Mouse (Mus musculus) kidney, embryonic 16.5 days (tissue): ENCODE results near the gene Tlk2. TPM values are rescaled to one million over a fixed set of nuclear protein-coding genes. Genes with fewer than 3 reads are reported as not detected.

Source experiments
- ATAC-seq: fragments of 200-750 bp; cut with Nextera tagmentation; 2 replicates; pipeline ENCODE4 v1.8.0; 2017; ENCODE audit warnings: moderate TSS enrichment; ENCODE audit not compliant: low FRiP score, low TSS enrichment
- H3K27ac ChIP-seq: fragments of 300-500 bp; sonication (generic); 2 replicates; pipeline ENCODE4 v1.5.1; 2014; ENCODE audit warnings: low read length
- H3K27me3 ChIP-seq: fragments of 300-500 bp; sonication (generic); 2 replicates; pipeline ENCODE4 v1.6.1; 2014; ENCODE audit warnings: low read length, control low read depth, mixed read lengths; ENCODE audit not compliant: insufficient read depth
- H3K36me3 ChIP-seq: fragments of 300-500 bp; sonication (generic); 2 replicates; pipeline ENCODE4 v1.6.1; 2014; ENCODE audit warnings: low read length, control low read depth, mixed read lengths; ENCODE audit not compliant: insufficient read depth
- H3K4me1 ChIP-seq: fragments of 300-500 bp; sonication (generic); 2 replicates; pipeline ENCODE4 v1.6.1; 2014; ENCODE audit warnings: low read length, control low read depth, mixed read lengths; ENCODE audit not compliant: insufficient read depth
- H3K4me2 ChIP-seq: fragments of 300-500 bp; sonication (generic); replicated peaks from 2 replicates; pipeline ENCODE4 v1.6.1; 2014; ENCODE audit warnings: low read depth, low read length
- H3K4me3 ChIP-seq: fragments of 300-500 bp; sonication (generic); 2 replicates; pipeline ENCODE4 v1.5.1; 2014; ENCODE audit warnings: mild to moderate bottlenecking, low read length
- H3K9ac ChIP-seq: fragments of 300-500 bp; sonication (generic); replicated peaks from 2 replicates; pipeline ENCODE4 v1.6.1; 2014; ENCODE audit warnings: low read length
- H3K9me3 ChIP-seq: fragments of 300-500 bp; sonication (generic); 2 replicates; pipeline ENCODE4 v1.6.1; 2016; ENCODE audit warnings: low read length, control low read depth
- WGBS: fragments of 180-500 bp; shearing (Covaris S2); extraction: QIAGEN DNeasy Blood & Tissue Kit; methylation state at CpG from one replicate; pipeline ENCODE4 v1.1.7; 2014; 5-methylcytosine and 5-hydroxymethylcytosine counted together
- polyA plus RNA-seq: library from polyadenylated mRNA; unstranded; fragments of >200 nt; fragmentation: Nextera tagmentation; extraction: Ambion mirVana; gene quantifications from 2 replicates; pipeline ENCODE4 v1.2.1, GENCODE M21; 2015

The Tlk2 gene
- polyA plus RNA-seq, 1 experiment from 2014 or later, result 18.4 TPM

- Histone ChIP-seq H3K9me3 (no peaks in the 10 kb centered on the region), H3K36me3 (peaks cover 54% of the 10 kb centered on the region), H3K27ac (no peak overlapping the region), H3K27me3 (no peaks in the 10 kb centered on the region), H3K4me1 (peaks cover 4% of the 10 kb centered on the region; the same call in 1 of the 2 replicates), H3K4me2 (no peak overlapping the region), H3K9ac (no peak overlapping the region), H3K4me3 (no peak overlapping the region)
- WGBS, result 84% methylated on average over 7 of the region's 7 CpGs
- ATAC-seq, result no peak
Measured at GRCm38 (mm10) chr11:105281291-105281690, 102.7 kb downstream of the Tlk2 start.

- Histone ChIP-seq H3K36me3 (peaks cover 49% of the 10 kb centered on the region), H3K9me3 (no peaks in the 10 kb centered on the region), H3K27ac (no peak overlapping the region), H3K4me1 (peaks cover 4% of the 10 kb centered on the region; the same call in 1 of the 2 replicates), H3K27me3 (no peaks in the 10 kb centered on the region), H3K9ac (no peak overlapping the region), H3K4me2 (no peak overlapping the region), H3K4me3 (no peak overlapping the region)
- 81% methylated on average over 12 of the region's 12 CpGs for WGBS
- no peak for ATAC-seq
Measured at GRCm38 (mm10) chr11:105281763-105282459, 103.3 kb downstream of the Tlk2 start.

- no peaks in the 10 kb centered on the region for H3K9me3 ChIP-seq
- H3K4me3 ChIP-seq, result no peak overlapping the region
- ATAC-seq, result no peak
- no peaks in the 10 kb centered on the region for H3K27me3 ChIP-seq
- H3K27ac ChIP-seq, result no peak overlapping the region
- no peak overlapping the region for H3K4me2 ChIP-seq
- H3K9ac ChIP-seq, result no peak overlapping the region
- peaks cover 4% of the 10 kb centered on the region; the same call in 1 of the 2 replicates for H3K4me1 ChIP-seq
- peaks cover 48% of the 10 kb centered on the region for H3K36me3 ChIP-seq
- WGBS, result 46% methylated on average over 2 of the region's 2 CpGs
Measured at GRCm38 (mm10) chr11:105282460-105282859, 103.9 kb downstream of the Tlk2 start.

GRCm38 (mm10) chr11:105283016-105283415 lies 104.4 kb downstream of the Tlk2 start:
- H3K9me3 ChIP-seq, result no peaks in the 10 kb centered on the region
- ATAC-seq, result no peak
- no peak overlapping the region for H3K9ac ChIP-seq
- no peaks in the 10 kb centered on the region for H3K27me3 ChIP-seq
- peaks cover 47% of the 10 kb centered on the region for H3K36me3 ChIP-seq
- no peak overlapping the region for H3K27ac ChIP-seq
- H3K4me3 ChIP-seq, result no peak overlapping the region
- WGBS, result 92% methylated on average over 9 of the region's 9 CpGs
- H3K4me2 ChIP-seq, result no peak overlapping the region
- peaks cover 4% of the 10 kb centered on the region; the same call in 1 of the 2 replicates for H3K4me1 ChIP-seq

- H3K36me3 ChIP-seq, result peaks cover 38% of the 10 kb centered on the region
- no peak overlapping the region for H3K4me3 ChIP-seq
- no peaks in the 10 kb centered on the region for H3K9me3 ChIP-seq
- WGBS, result 43% methylated on average over 3 of the region's 3 CpGs
- H3K4me1 ChIP-seq, result peaks cover 4% of the 10 kb centered on the region; the same call in 1 of the 2 replicates
- H3K9ac ChIP-seq, result no peak overlapping the region
- no peak overlapping the region for H3K27ac ChIP-seq
- no peaks in the 10 kb centered on the region for H3K27me3 ChIP-seq
- ATAC-seq, result peak; percentile 49
- H3K4me2 ChIP-seq, result no peak overlapping the region
Measured at GRCm38 (mm10) chr11:105285720-105286119, 107.1 kb downstream of the Tlk2 start.

GRCm38 (mm10) chr11:105289403-105289802 lies 110.8 kb downstream of the Tlk2 start:
- Histone ChIP-seq H3K4me3 (no peak overlapping the region), H3K9ac (no peak overlapping the region)
- WGBS, result 52% methylated on average over 3 of the region's 3 CpGs

GRCm38 (mm10) chr11:105291681-105292123 lies 113.1 kb downstream of the Tlk2 start:
- peak overlapping the region; percentile 60 for H3K4me3 ChIP-seq
- H3K36me3 ChIP-seq, result peaks cover 13% of the 10 kb centered on the region; the same call in 1 of the 2 replicates
- 4% methylated on average over 10 of the region's 10 CpGs for WGBS
- no peak; the same call in 1 of the 2 replicates for ATAC-seq
- H3K9me3 ChIP-seq, result no peaks in the 10 kb centered on the region
- no peaks in the 10 kb centered on the region for H3K27me3 ChIP-seq
- H3K27ac ChIP-seq, result peak overlapping the region; percentile 91
- peak overlapping the region; percentile 66 for H3K9ac ChIP-seq
- peaks cover 39% of the 10 kb centered on the region for H3K4me1 ChIP-seq
- H3K4me2 ChIP-seq, result peak overlapping the region; percentile 75

More at GRCm38 (mm10) chr11:105289403-105289802, 110.8 kb downstream of the Tlk2 start:
- H3K36me3 ChIP-seq, result peaks cover 20% of the 10 kb centered on the region; the same call in 1 of the 2 replicates
- H3K27ac ChIP-seq, result no peak overlapping the region
- ATAC-seq, result no peak
- no peaks in the 10 kb centered on the region for H3K9me3 ChIP-seq
- no peak overlapping the region for H3K4me2 ChIP-seq
- peaks cover 29% of the 10 kb centered on the region for H3K4me1 ChIP-seq
- H3K27me3 ChIP-seq, result no peaks in the 10 kb centered on the region

GRCm38 (mm10) chr11:105292124-105293071 lies 113.8 kb downstream of the Tlk2 start, which contains the start of gene Mrc2:
Gene Mrc2, plus strand, starts transcription at chr11:105292643.
- peak; percentile 87 for ATAC-seq
- H3K4me3 ChIP-seq, result peak within 1 kb of the TSS; percentile 60
- peaks cover 39% of the 10 kb centered on the region for H3K4me1 ChIP-seq
- H3K36me3 ChIP-seq, result peaks cover 9% of the 10 kb centered on the region; the same call in 1 of the 2 replicates
- peak within 1 kb of the TSS; percentile 91 for H3K27ac ChIP-seq
- under 1% methylated on average over 66 of the region's 75 CpGs for WGBS
- H3K4me2 ChIP-seq, result peak within 1 kb of the TSS; percentile 75
- H3K9ac ChIP-seq, result peak within 1 kb of the TSS; percentile 66
- H3K27me3 ChIP-seq, result no peaks in the 10 kb centered on the region
- H3K9me3 ChIP-seq, result no peaks in the 10 kb centered on the region

GRCm38 (mm10) chr11:105293101-105293581 lies 114.5 kb downstream of the Tlk2 start:
- peak overlapping the region; percentile 60 for H3K4me3 ChIP-seq
- peaks cover 39% of the 10 kb centered on the region for H3K4me1 ChIP-seq
- ATAC-seq, result peak; percentile 37; the same call in 1 of the 2 replicates
- peak overlapping the region; percentile 75 for H3K4me2 ChIP-seq
- peak overlapping the region; percentile 91 for H3K27ac ChIP-seq
- peak overlapping the region; percentile 66 for H3K9ac ChIP-seq
- peaks cover 8% of the 10 kb centered on the region; the same call in 1 of the 2 replicates for H3K36me3 ChIP-seq
- H3K9me3 ChIP-seq, result no peaks in the 10 kb centered on the region
- under 1% methylated on average over 26 of the region's 26 CpGs for WGBS
- H3K27me3 ChIP-seq, result no peaks in the 10 kb centered on the region
